ENCODE assay signal across 8 mouse cellular contexts in genomic region chr2:30966826-30967225, GRCm38 (mm10). TPM values are rescaled to one million over a fixed set of nuclear protein-coding genes. Genes with fewer than 3 reads are reported as not detected.
DNase-seq lines count a peak whose midpoint lies in the region; ATAC-seq lines count a peak whose summit lies in the region.

No protein-coding gene starts in this region.

- no peaks in the 10 kb centered on the region for H3K9me3 ChIP-seq in embryonic facial prominence, embryonic 14.5 days (ENCODE audit: control insufficient read depth, low read length)
- H3K9me3 ChIP-seq in limb, embryonic 10.5 days (replicated peaks): no peaks in the 10 kb centered on the region

- H3K27ac ChIP-seq in embryonic facial prominence, embryonic 14.5 days (replicated peaks; ENCODE audit: low read depth, low read length): no peak overlapping the region
- peak overlapping the region; percentile 87 for H3K27ac ChIP-seq in limb, embryonic 10.5 days

- H3K27me3 ChIP-seq in embryonic facial prominence, embryonic 14.5 days (replicated peaks; ENCODE audit: control insufficient read depth, insufficient read depth, low read length): no peaks in the 10 kb centered on the region
- H3K27me3 ChIP-seq in limb, embryonic 10.5 days (ENCODE audit: low read depth, poor library complexity, severe bottlenecking): no peaks in the 10 kb centered on the region

- peak overlapping the region; percentile 91 for H3K4me2 ChIP-seq in embryonic facial prominence, embryonic 14.5 days (ENCODE audit: low read depth, low read length)

- H3K4me1 ChIP-seq in embryonic facial prominence, embryonic 14.5 days (ENCODE audit: control insufficient read depth, insufficient read depth, low read length): peaks cover 10% of the 10 kb centered on the region
- H3K4me1 ChIP-seq in limb, embryonic 10.5 days: peaks cover 27% of the 10 kb centered on the region

- 0 out of 2 replicates have a peak, but pooled peaks have one; percentile 1 for ATAC-seq in embryonic facial prominence, embryonic 14.5 days (ENCODE audit: low read depth)

- H3K9ac ChIP-seq in embryonic facial prominence, embryonic 14.5 days (ENCODE audit: low read depth, low read length): peak overlapping the region; percentile 92

- peaks cover 33% of the 10 kb centered on the region for H3K36me3 ChIP-seq in embryonic facial prominence, embryonic 14.5 days (ENCODE audit: control insufficient read depth, insufficient read depth, low read length)
- H3K36me3 ChIP-seq in limb, embryonic 10.5 days: peaks cover 65% of the 10 kb centered on the region

- peak; percentile 12 for DNase-seq in spleen, adult 12 weeks (ENCODE audit: low spot score)
- DNase-seq in spleen, postnatal 4 days (ENCODE audit: low spot score in 2 of 2): no peak
- no peak for DNase-seq in embryonic facial prominence, embryonic 14.5 days (ENCODE audit: low spot score)
- DNase-seq in limb, embryonic 10.5 days (ENCODE audit: low spot score): no peak
- DNase-seq in neural tube, embryonic 10.5 days (ENCODE audit: extremely low spot score, low spot score): peak; percentile 17
- DNase-seq in frontal cortex, postnatal 36 days (ENCODE audit: low spot score in 2 of 2): no peak
- no peak for DNase-seq in left cerebral cortex, adult 18-20 months (ENCODE audit: low spot score in 2 of 2)
- DNase-seq in layer of hippocampus, postnatal 36 days: no peak

- 16% methylated on average over 16 of the region's 16 CpGs for WGBS in embryonic facial prominence, embryonic 14.5 days
- WGBS in limb, embryonic 10.5 days: 29% methylated on average over 16 of the region's 16 CpGs

- H3K4me3 ChIP-seq in embryonic facial prominence, embryonic 14.5 days (ENCODE audit: low read depth, low read length): peak overlapping the region; percentile 96
- peak overlapping the region; percentile 80 for H3K4me3 ChIP-seq in limb, embryonic 10.5 days

RNA-seq across cellular contexts. Expression of gene Tor1a, which starts 0.9 kb away (rescaled TPM):
- polyA plus RNA-seq in embryonic facial prominence, embryonic 14.5 days (2014; fragmentation: Nextera tagmentation; extraction: Ambion mirVana): 68.3 and 68.8 TPM in 2 replicates
- polyA plus RNA-seq in limb, embryonic 10.5 days (2016; fragmentation: Nextera tagmentation; extraction: Ambion mirVana): 76.7 and 77.7 TPM in 2 replicates
- total RNA-seq in left cerebral cortex, adult 18-20 months (2021): 10 to 100 TPM; 37.3 to 40.0 TPM
- total RNA-seq in layer of hippocampus, postnatal 36 days (2021): 10 to 100 TPM; 48.2 to 52.6 TPM

RNA-seq across cellular contexts. Expression of gene Tor1b, which starts 14.1 kb away (rescaled TPM):
- polyA plus RNA-seq in embryonic facial prominence, embryonic 14.5 days (2014; fragmentation: Nextera tagmentation; extraction: Ambion mirVana): 41.3 and 41.8 TPM in 2 replicates
- 26.7 and 27.6 TPM in 2 replicates for polyA plus RNA-seq in limb, embryonic 10.5 days (2016; fragmentation: Nextera tagmentation; extraction: Ambion mirVana)
- 10 to 100 TPM; 27.4 to 30.2 TPM for total RNA-seq in left cerebral cortex, adult 18-20 months (2021)
- total RNA-seq in layer of hippocampus, postnatal 36 days (2021): 10 to 100 TPM; 40.3 to 40.7 TPM

RNA-seq across cellular contexts. Expression of gene BC005624, which starts 15.2 kb away (rescaled TPM):
- polyA plus RNA-seq in embryonic facial prominence, embryonic 14.5 days (2014; fragmentation: Nextera tagmentation; extraction: Ambion mirVana): 46.7 and 48.1 TPM in 2 replicates
- polyA plus RNA-seq in limb, embryonic 10.5 days (2016; fragmentation: Nextera tagmentation; extraction: Ambion mirVana): 47.1 and 50.5 TPM in 2 replicates
- 10 to 100 TPM; 68.6 to 71.2 TPM for total RNA-seq in left cerebral cortex, adult 18-20 months (2021)
- total RNA-seq in layer of hippocampus, postnatal 36 days (2021): 10 to 100 TPM; 63.9 to 64.3 TPM

RNA-seq across cellular contexts. Expression of gene Usp20, which starts 15.3 kb away (rescaled TPM):
- 20.9 and 21.7 TPM in 2 replicates for polyA plus RNA-seq in embryonic facial prominence, embryonic 14.5 days (2014; fragmentation: Nextera tagmentation; extraction: Ambion mirVana)
- 10.9 and 18.1 TPM in 2 replicates for polyA plus RNA-seq in limb, embryonic 10.5 days (2016; fragmentation: Nextera tagmentation; extraction: Ambion mirVana)
- total RNA-seq in left cerebral cortex, adult 18-20 months (2021): 10 to 100 TPM; 69.2 to 81.8 TPM
- total RNA-seq in layer of hippocampus, postnatal 36 days (2021): 10 to 100 TPM; 79.3 to 80.4 TPM

RNA-seq across cellular contexts. Expression of gene Ptges, which starts 37.2 kb away (rescaled TPM):
- 14.9 and 17.3 TPM in 2 replicates for polyA plus RNA-seq in embryonic facial prominence, embryonic 14.5 days (2014; fragmentation: Nextera tagmentation; extraction: Ambion mirVana)
- 10.1 and 11.8 TPM in 2 replicates for polyA plus RNA-seq in limb, embryonic 10.5 days (2016; fragmentation: Nextera tagmentation; extraction: Ambion mirVana)
- total RNA-seq in left cerebral cortex, adult 18-20 months (2021): 1 to 10 TPM; 7.1 to 9.8 TPM
- 1 to 10 TPM; 2.1 to 2.9 TPM for total RNA-seq in layer of hippocampus, postnatal 36 days (2021)

Comparison
In these comparisons a context has a peak if more than half of its experiments do, and no peak if none do; other contexts are left out.
1. DNase-seq: peak in spleen, adult 12 weeks (single experiment) and neural tube, embryonic 10.5 days (single experiment); none in spleen, postnatal 4 days (0 of 2), embryonic facial prominence, embryonic 14.5 days (single experiment), limb, embryonic 10.5 days (single experiment), frontal cortex, postnatal 36 days (0 of 2), left cerebral cortex, adult 18-20 months (0 of 2) and layer of hippocampus, postnatal 36 days (0 of 2).